Mouse (Mus musculus) G1E (cell line): ENCODE measurements around the gene Opn3.

ENCODE experiments used
- CTCF ChIP-seq: IDR thresholded peaks from 2 replicates; pipeline ENCODE4 v1.5.1; 2012; ENCODE audit warnings: low read depth, low read length, inconsistent platforms, mixed read lengths
- GATA1 ChIP-seq: IDR thresholded peaks from 2 replicates; pipeline ENCODE4 v1.6.1; 2012; ENCODE audit warnings: borderline replicate concordance, low read length, inconsistent platforms, mixed read lengths

- no peak for TF ChIP-seq CTCF
- no peak for TF ChIP-seq GATA1
Measured at GRCm38 (mm10) chr1:175692997-175693361, 403 bp upstream of the Opn3 start.
